Mouse (Mus musculus) neural tube, embryonic 13.5 days (tissue): ENCODE results near the gene Pex1. TPM values are rescaled to one million over a fixed set of nuclear protein-coding genes. Genes with fewer than 3 reads are reported as not detected.
"Not testable (repeated sequence)": the region's sequence is repeated elsewhere in the genome, so short reads cannot be mapped to it uniquely, and the experiment has no call there.

Experiments used
- ATAC-seq: fragments of 200-750 bp; cut with Nextera tagmentation; 2 replicates; pipeline ENCODE4 v1.8.0; 2017; ENCODE audit warnings: low read depth, mild to moderate bottlenecking, moderate TSS enrichment, moderate library complexity
- H3K27ac ChIP-seq: fragments of 300-500 bp; sonication (generic); replicated peaks from 2 replicates; pipeline ENCODE4 v1.5.1; 2015; ENCODE audit warnings: moderate library complexity, mild to moderate bottlenecking, inconsistent platforms
- H3K27me3 ChIP-seq: fragments of 300-500 bp; sonication (generic); 2 replicates; pipeline ENCODE4 v1.6.1; 2015; ENCODE audit warnings: mild to moderate bottlenecking, inconsistent platforms
- H3K36me3 ChIP-seq: fragments of 300-500 bp; sonication (generic); 2 replicates; pipeline ENCODE4 v1.6.1; 2015; ENCODE audit warnings: mild to moderate bottlenecking, inconsistent platforms
- H3K4me1 ChIP-seq: fragments of 300-500 bp; sonication (generic); replicated peaks from 2 replicates; pipeline ENCODE4 v1.6.1; 2015; ENCODE audit warnings: inconsistent platforms
- H3K4me2 ChIP-seq: fragments of 300-500 bp; sonication (generic); 2 replicates; pipeline ENCODE4 v1.6.1; 2015; ENCODE audit warnings: inconsistent platforms, mild to moderate bottlenecking, moderate library complexity
- H3K4me3 ChIP-seq: fragments of 300-500 bp; sonication (generic); 2 replicates; pipeline ENCODE4 v1.5.1; 2015; ENCODE audit warnings: mild to moderate bottlenecking, inconsistent platforms
- H3K9ac ChIP-seq: fragments of 300-500 bp; sonication (generic); 2 replicates; pipeline ENCODE4 v1.6.1; 2015; ENCODE audit warnings: moderate library complexity, mild to moderate bottlenecking, inconsistent platforms
- H3K9me3 ChIP-seq: fragments of 300-500 bp; sonication (generic); 2 replicates; pipeline ENCODE4 v1.6.1; 2016; ENCODE audit warnings: inconsistent platforms
- WGBS: fragments of 180-500 bp; shearing (Covaris S2); methylation state at CpG from one replicate; pipeline ENCODE4 v1.1.7; 2015; 5-methylcytosine and 5-hydroxymethylcytosine counted together
- polyA plus RNA-seq: library from polyadenylated mRNA; unstranded; fragments of >200 nt; fragmentation: Nextera tagmentation; extraction: Ambion mirVana; gene quantifications from 2 replicates; pipeline ENCODE4 v1.2.1, GENCODE M21; 2015

Gene Pex1
- polyA plus RNA-seq, 1 experiment from 2014 or later = 26.8 TPM

- no peaks in the 10 kb centered on the region for H3K27me3 ChIP-seq
- peaks cover 22% of the 10 kb centered on the region for H3K36me3 ChIP-seq
- no peaks in the 10 kb centered on the region for H3K9me3 ChIP-seq
- WGBS = 29% methylated on average over 6 of the region's 6 CpGs
- no peak for ATAC-seq
- no peak overlapping the region for H3K27ac ChIP-seq
- peaks cover 18% of the 10 kb centered on the region for H3K4me1 ChIP-seq
- peak overlapping the region; percentile 64 for H3K4me2 ChIP-seq
- peak overlapping the region; percentile 91 for H3K9ac ChIP-seq
- H3K4me3 ChIP-seq = peak overlapping the region; percentile 86
These were observed 50.7 kb downstream of the Pex1 start for GRCm38 (mm10) chr5:3646539-3646938.

- H3K4me1 ChIP-seq = peaks cover 18% of the 10 kb centered on the region
- peak overlapping the region; percentile 91 for H3K9ac ChIP-seq
- WGBS = 0% methylated on average over 42 of the region's 60 CpGs
- ATAC-seq = peak; percentile 88
- H3K4me3 ChIP-seq = peak overlapping the region; percentile 86
- peak overlapping the region; percentile 64 for H3K4me2 ChIP-seq
- peak overlapping the region; percentile 91 for H3K27ac ChIP-seq
- no peaks in the 10 kb centered on the region for H3K27me3 ChIP-seq
- H3K36me3 ChIP-seq = peaks cover 16% of the 10 kb centered on the region
- H3K9me3 ChIP-seq = no peaks in the 10 kb centered on the region
These were observed 51.3 kb downstream of the Pex1 start for GRCm38 (mm10) chr5:3646991-3647707.

- Histone ChIP-seq H3K36me3 (peaks cover 15% of the 10 kb centered on the region), H3K27me3 (no peaks in the 10 kb centered on the region), H3K9me3 (no peaks in the 10 kb centered on the region), H3K4me1 (peaks cover 18% of the 10 kb centered on the region), H3K4me3 (peak overlapping the region; percentile 86), H3K27ac (peak overlapping the region; percentile 91), H3K4me2 (peak overlapping the region; percentile 64), H3K9ac (peak overlapping the region; percentile 91)
- WGBS = 0% methylated on average over 24 of the region's 46 CpGs
- ATAC-seq = peak; percentile 98
These were observed 51.8 kb downstream of the Pex1 start for GRCm38 (mm10) chr5:3647708-3648121.

- ATAC-seq = peak; percentile 30
- Histone ChIP-seq H3K4me2 (peak overlapping the region; percentile 64), H3K36me3 (peaks cover 12% of the 10 kb centered on the region), H3K4me1 (peaks cover 18% of the 10 kb centered on the region), H3K4me3 (no peak overlapping the region), H3K9ac (no peak overlapping the region), H3K27ac (no peak overlapping the region), H3K9me3 (no peaks in the 10 kb centered on the region), H3K27me3 (no peaks in the 10 kb centered on the region)
- WGBS = 46% methylated on average over 4 of the region's 4 CpGs
These were observed 52.5 kb downstream of the Pex1 start for GRCm38 (mm10) chr5:3648206-3648848.

- H3K27ac ChIP-seq = no peak overlapping the region
- H3K27me3 ChIP-seq = no peaks in the 10 kb centered on the region
- H3K9me3 ChIP-seq = no peaks in the 10 kb centered on the region
- H3K36me3 ChIP-seq = peaks cover 9% of the 10 kb centered on the region
- no peak overlapping the region for H3K4me3 ChIP-seq
- no peak for ATAC-seq
- H3K4me2 ChIP-seq = no peak overlapping the region
- 75% methylated on average over 4 of the region's 4 CpGs for WGBS
- H3K4me1 ChIP-seq = peaks cover 18% of the 10 kb centered on the region
- no peak overlapping the region for H3K9ac ChIP-seq
These were observed 53.0 kb downstream of the Pex1 start for GRCm38 (mm10) chr5:3648849-3649210.

GRCm38 (mm10) chr5:3650881-3651280, 55.0 kb downstream of the Pex1 start, which contains the start of gene Tmbim7:
TSS of gene Tmbim7 (plus strand) at chr5:3651181.
- H3K36me3 ChIP-seq = no peaks in the 10 kb centered on the region
- no peak for ATAC-seq
- no peaks in the 10 kb centered on the region for H3K27me3 ChIP-seq
- WGBS = 78% methylated on average over 6 of the region's 6 CpGs
- H3K4me1 ChIP-seq = peaks cover 9% of the 10 kb centered on the region
- no peak within 1 kb of the TSS for H3K27ac ChIP-seq
- no peak within 1 kb of the TSS for H3K4me2 ChIP-seq
- H3K4me3 ChIP-seq = no peak within 1 kb of the TSS
- H3K9ac ChIP-seq = no peak within 1 kb of the TSS
- no peaks in the 10 kb centered on the region for H3K9me3 ChIP-seq

- Histone ChIP-seq H3K9me3 (no peaks in the 10 kb centered on the region), H3K36me3 (no peaks in the 10 kb centered on the region), H3K27me3 (no peaks in the 10 kb centered on the region), H3K9ac (no peak overlapping the region), H3K27ac (no peak overlapping the region), H3K4me1 (peaks cover 2% of the 10 kb centered on the region), H3K4me3 (no peak overlapping the region), H3K4me2 (no peak overlapping the region)
- ATAC-seq = no peak
- 84% methylated on average over 5 of the region's 5 CpGs for WGBS
These were observed 55.8 kb downstream of the Pex1 start for GRCm38 (mm10) chr5:3651621-3652020.

GRCm38 (mm10) chr5:3652903-3653575, 57.2 kb downstream of the Pex1 start:
- WGBS = 95% methylated on average over 18 of the region's 25 CpGs
- not testable (repeated sequence) for H3K4me3 ChIP-seq

GRCm38 (mm10) chr5:3653801-3654200, 57.9 kb downstream of the Pex1 start:
- no peak overlapping the region for H3K9ac ChIP-seq
- no peaks in the 10 kb centered on the region for H3K9me3 ChIP-seq
- WGBS = 91% methylated on average over 4 of the region's 4 CpGs
- no peak for ATAC-seq
- H3K27me3 ChIP-seq = no peaks in the 10 kb centered on the region
- no peaks in the 10 kb centered on the region for H3K4me1 ChIP-seq
- no peak overlapping the region for H3K4me2 ChIP-seq
- H3K27ac ChIP-seq = no peak overlapping the region
- H3K36me3 ChIP-seq = no peaks in the 10 kb centered on the region
- H3K4me3 ChIP-seq = no peak overlapping the region

More at GRCm38 (mm10) chr5:3652903-3653575, 57.2 kb downstream of the Pex1 start:
- H3K9ac ChIP-seq, H3K27ac ChIP-seq, H3K4me1 ChIP-seq, H3K27me3 ChIP-seq, H3K4me2 ChIP-seq, H3K9me3 ChIP-seq, H3K36me3 ChIP-seq, ATAC-seq: not testable (repeated sequence)

- Histone ChIP-seq H3K27me3 (no peaks in the 10 kb centered on the region), H3K4me3 (no peak within 1 kb of the TSS), H3K9me3 (no peaks in the 10 kb centered on the region), H3K4me2 (no peak within 1 kb of the TSS), H3K36me3 (no peaks in the 10 kb centered on the region), H3K4me1 (no peaks in the 10 kb centered on the region), H3K9ac (no peak within 1 kb of the TSS), H3K27ac (no peak within 1 kb of the TSS)
- 77% methylated on average over 5 of the region's 5 CpGs for WGBS
- ATAC-seq = no peak
These were observed 61.2 kb downstream of the Pex1 start, which contains the start of gene Gatad1 for GRCm38 (mm10) chr5:3657085-3657484. TSS of gene Gatad1 (minus strand) at chr5:3657185.

- 96% methylated on average over 2 of the region's 2 CpGs for WGBS
- Histone ChIP-seq H3K9ac (no peak overlapping the region), H3K9me3 (no peaks in the 10 kb centered on the region), H3K27me3 (no peaks in the 10 kb centered on the region), H3K4me2 (no peak overlapping the region), H3K27ac (no peak overlapping the region), H3K36me3 (no peaks in the 10 kb centered on the region), H3K4me3 (no peak overlapping the region), H3K4me1 (no peaks in the 10 kb centered on the region)
- no peak for ATAC-seq
These were observed 69.4 kb downstream of the Pex1 start for GRCm38 (mm10) chr5:3665225-3665624.

- no peaks in the 10 kb centered on the region for H3K4me1 ChIP-seq
- H3K27me3 ChIP-seq = no peaks in the 10 kb centered on the region
- ATAC-seq = no peak
- WGBS = 88% methylated on average over 12 of the region's 12 CpGs
- H3K4me3 ChIP-seq = no peak overlapping the region
- H3K9me3 ChIP-seq = no peaks in the 10 kb centered on the region
- H3K9ac ChIP-seq = no peak overlapping the region
- no peak overlapping the region for H3K27ac ChIP-seq
- no peak overlapping the region for H3K4me2 ChIP-seq
- no peaks in the 10 kb centered on the region for H3K36me3 ChIP-seq
These were observed 70.7 kb downstream of the Pex1 start for GRCm38 (mm10) chr5:3666585-3666984.
